Mouse (Mus musculus) neural tube, embryonic 14.5 days (tissue): ENCODE measurements at regions not wholly inside any gene's neighbourhood (a gene's known extent, or its start where the extent isn't known, plus 50 kb on each side); places are given as distances from the start of the nearest gene placed in this dataset.
"Not testable (repeated sequence)": the region's sequence is repeated elsewhere in the genome, so short reads cannot be mapped to it uniquely, and the experiment has no call there.

Experiments
- ATAC-seq: fragments of 200-750 bp; cut with Nextera tagmentation; 2 replicates; pipeline ENCODE4 v1.8.0; 2017; ENCODE audit warnings: low read depth, mild to moderate bottlenecking, moderate TSS enrichment, moderate library complexity
- H3K27ac ChIP-seq: fragments of 300-500 bp; sonication (generic); 2 replicates; pipeline ENCODE4 v1.5.1; 2014; ENCODE audit warnings: low read depth, mild to moderate bottlenecking, control low read depth, low read length, moderate library complexity, mixed read lengths
- H3K27me3 ChIP-seq: fragments of 300-500 bp; sonication (generic); 2 replicates; pipeline ENCODE4 v1.6.1; 2014; ENCODE audit warnings: low read length; ENCODE audit not compliant: control insufficient read depth, insufficient read depth
- H3K36me3 ChIP-seq: fragments of 300-500 bp; sonication (generic); 2 replicates; pipeline ENCODE4 v1.6.1; 2014; ENCODE audit warnings: low read length, mixed read lengths; ENCODE audit not compliant: control insufficient read depth, insufficient read depth
- H3K4me1 ChIP-seq: fragments of 300-500 bp; sonication (generic); 2 replicates; pipeline ENCODE4 v1.6.1; 2014; ENCODE audit warnings: low read length; ENCODE audit not compliant: control insufficient read depth, insufficient read depth
- H3K4me2 ChIP-seq: fragments of 300-500 bp; sonication (generic); 2 replicates; pipeline ENCODE4 v1.6.1; 2014; ENCODE audit warnings: mild to moderate bottlenecking, low read depth, low read length, control low read depth
- H3K4me3 ChIP-seq: fragments of 300-500 bp; sonication (generic); 2 replicates; pipeline ENCODE4 v1.5.1; 2014; ENCODE audit warnings: low read depth, low read length, control low read depth, mixed read lengths
- H3K9ac ChIP-seq: fragments of 300-500 bp; sonication (generic); replicated peaks from 2 replicates; pipeline ENCODE4 v1.6.1; 2014; ENCODE audit warnings: low read depth, mild to moderate bottlenecking, control low read depth, low read length, mixed read lengths
- H3K9me3 ChIP-seq: fragments of 300-500 bp; sonication (generic); 2 replicates; pipeline ENCODE4 v1.6.1; 2016; ENCODE audit warnings: low read length; ENCODE audit not compliant: control insufficient read depth
- WGBS: fragments of 180-500 bp; shearing (Covaris S2); extraction: QIAGEN DNeasy Blood & Tissue Kit; methylation state at CpG from one replicate; pipeline ENCODE4 v1.1.7; 2014; 5-methylcytosine and 5-hydroxymethylcytosine counted together

- H3K27ac ChIP-seq, result no peak overlapping the region
- ATAC-seq, result no peak
- H3K9ac ChIP-seq, result no peak overlapping the region
- no peaks in the 10 kb centered on the region for H3K36me3 ChIP-seq
- H3K27me3 ChIP-seq, result no peaks in the 10 kb centered on the region
- no peaks in the 10 kb centered on the region for H3K9me3 ChIP-seq
- no peak overlapping the region for H3K4me3 ChIP-seq
- no peak overlapping the region for H3K4me2 ChIP-seq
- no peaks in the 10 kb centered on the region for H3K4me1 ChIP-seq
Observed at GRCm38 (mm10) chr3:155662280-155662679, 569.0 kb downstream of the Lrriq3 start.

GRCm38 (mm10) chr3:155672558-155672957 lies 579.3 kb downstream of the Lrriq3 start:
- no peak overlapping the region for H3K4me2 ChIP-seq
- H3K4me3 ChIP-seq, result no peak overlapping the region
- 45% methylated on average over 1 of the region's 1 CpGs for WGBS
- no peak overlapping the region for H3K27ac ChIP-seq
- H3K4me1 ChIP-seq, result no peaks in the 10 kb centered on the region
- no peak for ATAC-seq
- no peaks in the 10 kb centered on the region for H3K27me3 ChIP-seq
- no peaks in the 10 kb centered on the region for H3K9me3 ChIP-seq
- no peaks in the 10 kb centered on the region for H3K36me3 ChIP-seq
- no peak overlapping the region for H3K9ac ChIP-seq

GRCm38 (mm10) chr3:155680200-155680599 lies 587.0 kb downstream of the Lrriq3 start:
- H3K27ac ChIP-seq, result no peak overlapping the region
- H3K27me3 ChIP-seq, result no peaks in the 10 kb centered on the region
- ATAC-seq, result no peak
- H3K9ac ChIP-seq, result no peak overlapping the region
- no peaks in the 10 kb centered on the region for H3K4me1 ChIP-seq
- WGBS, result 76% methylated on average over 4 of the region's 4 CpGs
- H3K4me2 ChIP-seq, result no peak overlapping the region
- H3K4me3 ChIP-seq, result no peak overlapping the region
- H3K36me3 ChIP-seq, result no peaks in the 10 kb centered on the region
- H3K9me3 ChIP-seq, result no peaks in the 10 kb centered on the region

GRCm38 (mm10) chr3:155682921-155683813 lies 589.9 kb downstream of the Lrriq3 start:
- ATAC-seq, result peak; percentile 63; the same call in 1 of the 2 replicates
- no peak overlapping the region for H3K4me3 ChIP-seq
- no peak overlapping the region for H3K9ac ChIP-seq
- WGBS, result 35% methylated on average over 8 of the region's 8 CpGs
- H3K9me3 ChIP-seq, result no peaks in the 10 kb centered on the region
- H3K27me3 ChIP-seq, result no peaks in the 10 kb centered on the region
- no peaks in the 10 kb centered on the region for H3K4me1 ChIP-seq
- H3K27ac ChIP-seq, result no peak overlapping the region
- H3K36me3 ChIP-seq, result no peaks in the 10 kb centered on the region
- H3K4me2 ChIP-seq, result no peak overlapping the region

DNA sequence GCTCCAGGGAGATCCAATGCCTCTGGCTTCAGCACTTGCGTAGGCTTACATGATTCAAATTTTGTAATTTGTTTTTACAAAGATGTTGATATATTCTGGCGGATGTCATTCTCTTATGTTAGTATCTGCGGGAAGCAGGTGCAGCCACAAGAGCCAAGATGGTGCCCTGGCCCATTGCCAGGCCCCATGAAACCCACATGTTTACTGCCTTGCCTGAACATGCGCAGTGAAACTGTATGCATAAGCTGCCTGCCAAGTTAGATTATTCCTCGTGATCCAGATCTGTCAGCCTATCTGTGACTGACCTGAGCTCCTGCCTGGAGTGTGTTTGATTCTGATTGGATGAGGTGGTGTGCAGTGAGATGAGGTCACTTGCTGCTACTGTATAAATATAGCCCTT lies 595.1 kb downstream of the Lrriq3 start:
- peak; percentile 41; the same call in 1 of the 2 replicates for ATAC-seq
- no peaks in the 10 kb centered on the region for H3K36me3 ChIP-seq
- no peak overlapping the region for H3K4me2 ChIP-seq
- no peak overlapping the region for H3K4me3 ChIP-seq
- H3K27me3 ChIP-seq, result no peaks in the 10 kb centered on the region
- no peak overlapping the region for H3K27ac ChIP-seq
- 58% methylated on average over 5 of the region's 5 CpGs for WGBS
- no peaks in the 10 kb centered on the region for H3K9me3 ChIP-seq
- H3K4me1 ChIP-seq, result no peaks in the 10 kb centered on the region
- no peak overlapping the region for H3K9ac ChIP-seq

DNA sequence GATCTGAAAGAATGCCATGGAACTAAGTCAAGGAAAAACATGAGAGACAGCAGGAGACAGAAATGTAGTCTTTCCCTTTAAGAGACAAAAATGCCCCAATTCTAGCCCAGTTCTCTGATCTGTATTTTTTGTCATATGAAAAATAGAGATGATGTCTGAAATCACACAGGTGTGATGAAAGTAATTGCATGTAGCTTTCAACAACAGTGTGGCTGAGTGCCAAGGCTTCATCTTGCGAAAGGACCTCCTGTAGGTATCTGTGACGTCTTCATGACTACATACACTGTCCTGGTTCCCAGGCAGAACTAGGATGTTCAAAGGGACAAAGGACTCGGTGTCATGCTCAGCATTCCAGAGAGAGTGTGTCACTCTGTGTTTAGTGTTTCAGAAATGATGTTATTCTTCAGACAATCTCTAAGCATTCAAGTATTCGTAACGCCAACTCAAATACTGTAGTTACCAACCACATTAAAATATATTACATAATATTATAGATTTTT lies 629.8 kb downstream of the Lrriq3 start:
- H3K4me3 ChIP-seq, result no peak overlapping the region
- H3K4me1 ChIP-seq, result no peaks in the 10 kb centered on the region
- no peaks in the 10 kb centered on the region for H3K27me3 ChIP-seq
- no peak overlapping the region for H3K9ac ChIP-seq
- ATAC-seq, result no peak
- H3K9me3 ChIP-seq, result no peaks in the 10 kb centered on the region
- WGBS, result 89% methylated on average over 5 of the region's 5 CpGs
- no peak overlapping the region for H3K4me2 ChIP-seq
- no peaks in the 10 kb centered on the region for H3K36me3 ChIP-seq
- no peak overlapping the region for H3K27ac ChIP-seq

GRCm38 (mm10) chr3:155742421-155742820 lies 649.2 kb downstream of the Lrriq3 start:
- H3K9me3 ChIP-seq, result no peaks in the 10 kb centered on the region
- ATAC-seq, result no peak
- no peak overlapping the region for H3K27ac ChIP-seq
- no peak overlapping the region for H3K4me2 ChIP-seq
- no peaks in the 10 kb centered on the region for H3K4me1 ChIP-seq
- H3K4me3 ChIP-seq, result no peak overlapping the region
- no peaks in the 10 kb centered on the region for H3K36me3 ChIP-seq
- 93% methylated on average over 2 of the region's 2 CpGs for WGBS
- no peaks in the 10 kb centered on the region for H3K27me3 ChIP-seq
- no peak overlapping the region for H3K9ac ChIP-seq

GRCm38 (mm10) chr3:155746601-155747000 lies 653.4 kb downstream of the Lrriq3 start:
- not testable (repeated sequence) for ATAC-seq, H3K4me2 ChIP-seq

DNA sequence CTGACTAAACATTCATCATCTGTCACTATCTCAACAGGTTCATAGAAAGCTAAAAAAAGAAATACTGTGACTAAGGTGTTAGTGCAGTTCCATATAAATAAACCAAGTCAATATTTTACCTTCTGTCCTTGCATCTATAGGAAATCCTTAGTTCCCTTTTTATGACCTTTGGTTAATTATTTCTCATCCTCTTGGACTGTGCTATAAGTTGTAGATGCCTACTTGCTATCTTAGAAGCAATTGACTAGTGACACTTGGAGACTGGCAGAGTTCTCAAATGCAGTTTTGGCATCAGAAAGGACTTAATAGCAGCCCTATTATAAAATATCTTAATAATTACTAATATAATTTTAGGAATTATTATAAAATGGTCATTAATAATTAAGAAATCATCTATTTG lies 654.3 kb downstream of the Lrriq3 start:
- no peaks in the 10 kb centered on the region for H3K4me1 ChIP-seq
- H3K36me3 ChIP-seq, result no peaks in the 10 kb centered on the region
- H3K4me3 ChIP-seq, result no peak overlapping the region
- no peaks in the 10 kb centered on the region for H3K27me3 ChIP-seq
- H3K9me3 ChIP-seq, result no peaks in the 10 kb centered on the region
- no peak overlapping the region for H3K27ac ChIP-seq
- H3K4me2 ChIP-seq, result no peak overlapping the region
- ATAC-seq, result no peak
- H3K9ac ChIP-seq, result no peak overlapping the region

More at GRCm38 (mm10) chr3:155746601-155747000, 653.4 kb downstream of the Lrriq3 start:
- H3K27me3 ChIP-seq, H3K9ac ChIP-seq, H3K27ac ChIP-seq, H3K4me1 ChIP-seq, H3K9me3 ChIP-seq, H3K36me3 ChIP-seq, H3K4me3 ChIP-seq: not testable (repeated sequence)
- WGBS, result 7% methylated on average over 1 of the region's 1 CpGs
